Mouse (Mus musculus) testis, adult 2 months (tissue): Measurements from ENCODE around the gene Bcl2. TPM values are rescaled to one million over a fixed set of nuclear protein-coding genes. Genes with fewer than 3 reads are reported as not detected.

Experiments
- H3K27ac ChIP-seq: fragments of 200-500 bp; 2 replicates; pipeline ENCODE4 v1.5.1; 2012; ENCODE audit warnings: low read depth, low read length; ENCODE audit not compliant: control insufficient read depth, insufficient read depth
- H3K27me3 ChIP-seq: fragments of 200-500 bp; 2 replicates; pipeline ENCODE4 v1.6.1; 2012; ENCODE audit warnings: mild to moderate bottlenecking, low read length, moderate library complexity; ENCODE audit not compliant: control insufficient read depth, insufficient read depth
- H3K36me3 ChIP-seq: fragments of 200-500 bp; 2 replicates; pipeline ENCODE4 v1.6.1; 2012; ENCODE audit warnings: mild to moderate bottlenecking, low read length; ENCODE audit not compliant: control insufficient read depth, insufficient read depth
- H3K4me1 ChIP-seq: fragments of 200-500 bp; 2 replicates; pipeline ENCODE4 v1.6.1; 2012; ENCODE audit warnings: low read length; ENCODE audit not compliant: control insufficient read depth, insufficient read depth
- H3K4me3 ChIP-seq: fragments of 200-500 bp; 2 replicates; pipeline ENCODE4 v1.5.1; 2012; ENCODE audit warnings: low read depth, mild to moderate bottlenecking, low read length, moderate library complexity, mixed read lengths; ENCODE audit not compliant: control insufficient read depth
- CTCF ChIP-seq: fragments of 200-500 bp; IDR thresholded peaks from 2 replicates; pipeline ENCODE4 v1.5.1; 2012; ENCODE audit warnings: low read depth, mild to moderate bottlenecking, inconsistent platforms, low read length, moderate library complexity; ENCODE audit not compliant: control insufficient read depth, insufficient read depth, insufficient replicate concordance
- POLR2A ChIP-seq: fragments of 200-500 bp; IDR thresholded peaks from 2 replicates; pipeline ENCODE4 v1.6.1; 2012; ENCODE audit warnings: low read depth, mild to moderate bottlenecking, inconsistent platforms, low read length, moderate library complexity; ENCODE audit not compliant: control insufficient read depth
- polyA plus RNA-seq: library from polyadenylated mRNA; depleted of rRNA; stranded (reverse); fragments of >200 nt; gene quantifications from 2 replicates; pipeline ENCODE4 v1.2.3, GENCODE M21; 2012

The Bcl2 gene
- polyA plus RNA-seq, 1 experiment: 0.11 TPM

DNA sequence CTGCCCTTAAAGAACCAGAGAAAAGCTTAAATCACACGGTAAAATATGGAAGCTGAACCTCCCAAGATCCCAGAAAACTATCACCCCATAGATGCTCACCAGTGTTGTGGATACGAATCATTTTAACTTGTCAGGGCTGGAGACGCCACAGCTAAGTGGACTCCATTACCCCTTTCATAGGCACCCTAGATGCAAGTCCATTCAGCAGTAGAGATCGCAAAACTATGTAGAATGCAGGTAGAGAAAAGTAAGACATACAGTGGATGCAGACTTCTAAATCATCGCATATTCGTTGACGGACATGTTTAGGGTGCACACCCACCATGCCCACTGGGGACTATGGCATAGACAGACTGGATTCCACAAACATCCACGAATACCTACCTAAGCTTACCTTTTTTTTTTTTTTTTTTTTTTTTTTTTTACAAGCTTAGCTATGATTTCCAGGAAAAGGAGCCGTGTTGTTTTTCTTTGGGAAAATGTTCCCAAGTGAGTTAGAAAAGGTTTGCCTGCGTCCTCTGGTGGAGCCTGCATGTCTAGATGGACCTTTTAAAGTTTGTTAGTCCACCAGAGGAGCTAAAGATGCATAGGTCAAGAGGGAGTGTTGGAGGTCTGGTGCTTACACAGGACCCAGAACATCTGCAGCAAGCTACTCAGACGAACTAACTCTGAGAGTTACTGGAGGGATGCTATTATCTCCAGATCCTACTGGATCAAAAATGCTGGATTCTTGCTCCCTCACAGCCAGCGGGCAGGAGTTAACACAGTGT, 2.5 kb downstream of the Bcl2 start:
- no peak for TF ChIP-seq POLR2A
- TF ChIP-seq CTCF: no peak
- Histone ChIP-seq H3K4me3 (no peak overlapping the region), H3K27ac (no peak overlapping the region), H3K27me3 (no peaks in the 10 kb centered on the region; the same call in 1 of the 2 replicates), H3K4me1 (peaks cover 8% of the 10 kb centered on the region), H3K36me3 (no peaks in the 10 kb centered on the region)

DNA sequence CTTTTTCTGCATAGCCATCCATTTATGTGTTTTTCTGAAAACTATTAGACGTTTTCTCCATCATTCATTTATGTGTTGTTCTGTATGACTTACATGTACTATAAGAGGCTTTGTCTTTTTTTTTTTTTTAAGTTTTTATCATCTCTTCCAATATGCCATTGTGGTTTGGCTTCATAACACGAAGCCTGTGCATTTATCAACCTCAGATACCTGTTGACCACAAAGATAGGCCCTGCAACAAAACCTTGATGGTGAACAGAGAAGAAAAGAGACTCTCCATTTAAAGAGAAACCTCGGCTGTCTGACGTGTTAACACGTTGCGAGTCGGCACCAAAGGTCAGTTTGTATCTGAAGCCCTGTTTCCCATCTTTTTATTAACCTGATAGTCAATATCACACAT, 3.9 kb downstream of the Bcl2 start:
- H3K4me1 ChIP-seq: peaks cover 8% of the 10 kb centered on the region
- H3K27ac ChIP-seq: no peak overlapping the region
- no peak overlapping the region for H3K4me3 ChIP-seq
- no peak for TF ChIP-seq CTCF
- TF ChIP-seq POLR2A: no peak
- H3K27me3 ChIP-seq: no peaks in the 10 kb centered on the region; the same call in 1 of the 2 replicates
- H3K36me3 ChIP-seq: no peaks in the 10 kb centered on the region

GRCm38 (mm10) chr1:106707036-106707880, 6.8 kb downstream of the Bcl2 start:
- TF ChIP-seq CTCF: no peak
- no peak for TF ChIP-seq POLR2A
- H3K4me1 ChIP-seq: no peaks in the 10 kb centered on the region

DNA sequence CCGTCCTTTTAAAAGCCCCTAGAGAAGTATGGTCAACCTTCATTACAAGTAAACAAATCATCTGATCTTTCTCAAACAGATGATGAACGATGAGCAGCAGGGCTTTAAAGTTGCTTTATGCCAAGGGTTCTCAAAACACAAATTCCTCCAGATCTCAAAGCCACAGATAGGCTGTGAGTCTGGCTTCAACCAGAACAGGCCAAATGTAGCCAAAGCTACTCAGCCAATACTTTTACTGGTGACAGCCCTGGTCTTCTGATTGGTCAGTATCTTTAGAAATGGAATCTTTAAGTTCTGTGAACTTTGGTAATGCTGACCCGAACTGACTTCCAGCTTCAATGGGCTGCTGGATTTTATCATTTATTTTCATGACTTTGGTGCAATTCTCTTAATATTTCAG, 10.9 kb downstream of the Bcl2 start:
- Histone ChIP-seq H3K27me3 (no peaks in the 10 kb centered on the region), H3K4me3 (no peak overlapping the region), H3K27ac (no peak overlapping the region), H3K36me3 (no peaks in the 10 kb centered on the region), H3K4me1 (no peaks in the 10 kb centered on the region)
- TF ChIP-seq CTCF: no peak
- no peak for TF ChIP-seq POLR2A

More at GRCm38 (mm10) chr1:106707036-106707880, 6.8 kb downstream of the Bcl2 start:
- Histone ChIP-seq H3K27ac (no peak overlapping the region), H3K36me3 (no peaks in the 10 kb centered on the region), H3K4me3 (no peak overlapping the region), H3K27me3 (no peaks in the 10 kb centered on the region)

- Histone ChIP-seq H3K4me1 (no peaks in the 10 kb centered on the region), H3K27ac (no peak overlapping the region), H3K27me3 (no peaks in the 10 kb centered on the region), H3K36me3 (no peaks in the 10 kb centered on the region), H3K4me3 (no peak overlapping the region)
- no peak for TF ChIP-seq POLR2A
- no peak for TF ChIP-seq CTCF
Observed at GRCm38 (mm10) chr1:106702471-106703175, 11.5 kb downstream of the Bcl2 start.

DNA sequence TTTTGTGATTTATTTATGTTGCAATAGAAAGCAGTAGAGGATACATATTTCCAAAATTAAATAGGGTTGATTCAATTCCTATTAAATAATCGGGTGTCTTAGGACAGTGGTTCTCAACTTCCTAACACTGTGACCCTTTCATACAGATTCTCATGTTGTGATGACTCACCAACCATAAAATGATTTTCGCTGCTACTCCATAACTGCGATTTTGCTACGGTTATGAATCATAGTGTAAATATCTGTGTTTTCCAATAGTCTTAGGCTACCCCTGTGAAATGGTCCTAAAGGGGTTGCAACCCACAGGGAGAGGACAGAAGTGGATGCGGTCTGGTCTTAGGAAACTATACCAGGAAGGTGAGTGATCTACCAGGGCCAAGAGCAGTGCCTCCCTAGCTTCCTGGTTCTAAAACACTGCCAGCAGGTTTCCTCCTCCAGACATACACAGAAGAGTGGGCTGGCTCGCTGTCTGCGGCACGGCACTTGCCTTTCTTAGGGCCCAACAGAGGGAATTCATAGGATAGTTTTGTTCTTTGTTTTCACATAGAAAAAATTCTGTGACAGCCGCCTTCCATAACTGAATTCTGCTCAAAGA, 13.5 kb downstream of the Bcl2 start:
- TF ChIP-seq POLR2A (no peak), CTCF (no peak)
- Histone ChIP-seq H3K27me3 (no peaks in the 10 kb centered on the region), H3K4me1 (no peaks in the 10 kb centered on the region), H3K36me3 (no peaks in the 10 kb centered on the region), H3K4me3 (no peak overlapping the region), H3K27ac (no peak overlapping the region)
